Mouse (Mus musculus) MEL (cell line): ENCODE data around the gene Cenpu. TPM values are rescaled to one million over a fixed set of nuclear protein-coding genes. Genes with fewer than 3 reads are reported as not detected.

Experiments
- DNase-seq: peaks from one replicate; pipeline ENCODE4 v3.0.0; 2011; ENCODE audit warnings: low read depth, low spot score
- H3K27ac ChIP-seq: 2 replicates; pipeline ENCODE4 v1.5.1; 2012; ENCODE audit warnings: low read depth, mild to moderate bottlenecking, control low read depth, low read length, moderate library complexity; ENCODE audit not compliant: control insufficient read depth
- H3K27me3 ChIP-seq, 2 experiments: fragments of 150-350 bp in 1 of 2; sonication (generic) in 1 of 2; 2 replicates each; pipeline ENCODE4 v1.6.1; 2012; ENCODE audit warnings: low read length in 2 of 2, mild to moderate bottlenecking in 2 of 2, improper control_type of control experiment in 1 of 2, moderate library complexity in 1 of 2; ENCODE audit not compliant: insufficient read depth in 2 of 2, control insufficient read depth in 1 of 2
- H3K36me3 ChIP-seq, 2 experiments: 2 replicates each; pipeline ENCODE4 v1.6.1; 2012 to 2014; ENCODE audit warnings: low read length in 2 of 2, improper control_type of control experiment in 1 of 2, inconsistent platforms in 1 of 2, mild to moderate bottlenecking in 1 of 2; ENCODE audit not compliant: insufficient read depth in 2 of 2, control insufficient read depth in 1 of 2
- H3K4me1 ChIP-seq, 2 experiments: fragments of 150-350 bp in 1 of 2; sonication (generic) in 1 of 2; 2 replicates each; pipeline ENCODE4 v1.6.1; 2012; ENCODE audit warnings: low read length in 2 of 2, improper control_type of control experiment in 1 of 2, mild to moderate bottlenecking in 1 of 2; ENCODE audit not compliant: insufficient read depth in 2 of 2, control insufficient read depth in 1 of 2
- H3K4me3 ChIP-seq, 2 experiments: fragments of 150-350 bp in 1 of 2; sonication (generic) in 1 of 2; 2 replicates each; pipeline ENCODE4 v1.5.1; 2012; ENCODE audit warnings: low read depth in 2 of 2, low read length in 2 of 2, mild to moderate bottlenecking in 2 of 2, moderate library complexity in 2 of 2, control low read depth in 1 of 2, improper control_type of control experiment in 1 of 2; ENCODE audit not compliant: control insufficient read depth in 1 of 2, insufficient read depth in 1 of 2
- H3K79me2 ChIP-seq: 2 replicates; pipeline ENCODE4 v1.6.1; 2012; ENCODE audit warnings: mild to moderate bottlenecking, low read length, moderate library complexity; ENCODE audit not compliant: control insufficient read depth, poor library complexity, insufficient read depth
- H3K9ac ChIP-seq: 2 replicates; pipeline ENCODE4 v1.6.1; 2012; ENCODE audit warnings: low read depth, mild to moderate bottlenecking, control low read depth, low read length, moderate library complexity; ENCODE audit not compliant: control insufficient read depth, poor library complexity, severe bottlenecking
- H3K9me3 ChIP-seq: fragments of 150-350 bp; sonication (generic); replicated peaks from 2 replicates; pipeline ENCODE4 v1.6.1; 2012; ENCODE audit warnings: mild to moderate bottlenecking, low read length, improper control_type of control experiment, moderate library complexity; ENCODE audit not compliant: insufficient read depth
- BHLHE40 ChIP-seq: IDR thresholded peaks from 2 replicates; pipeline ENCODE4 v1.6.1; 2012; ENCODE audit warnings: low read depth, mild to moderate bottlenecking, inconsistent platforms, low read length, improper control_type of control experiment, borderline replicate concordance
- CHD2 ChIP-seq: IDR thresholded peaks from 2 replicates; pipeline ENCODE4 v1.6.1; 2011; ENCODE audit warnings: low read length, improper control_type of control experiment
- ELF1 ChIP-seq: IDR thresholded peaks from 2 replicates; pipeline ENCODE4 v1.6.1; 2014; ENCODE audit warnings: low read depth, mild to moderate bottlenecking, inconsistent platforms, low read length, improper control_type of control experiment, moderate library complexity
- EP300 ChIP-seq, 2 experiments: IDR thresholded peaks; 2 replicates each; pipeline ENCODE4 v1.6.1; 2011; ENCODE audit warnings: improper control_type of control experiment in 2 of 2, low read length in 2 of 2, low read depth in 1 of 2, mild to moderate bottlenecking in 1 of 2
- GABPA ChIP-seq: IDR thresholded peaks from 2 replicates; pipeline ENCODE4 v1.6.1; 2012; ENCODE audit warnings: low read depth, mild to moderate bottlenecking, inconsistent platforms, low read length, improper control_type of control experiment, moderate library complexity
- GATA1 ChIP-seq: IDR thresholded peaks from 2 replicates; pipeline ENCODE4 v1.6.1; 2011; ENCODE audit warnings: low read depth, low read length, improper control_type of control experiment
- JUND ChIP-seq: IDR thresholded peaks from 2 replicates; pipeline ENCODE4 v1.6.1; 2011; ENCODE audit warnings: low read depth, mild to moderate bottlenecking, improper control_type of control experiment, low read length
- MAFK ChIP-seq: IDR thresholded peaks from 2 replicates; pipeline ENCODE4 v1.6.1; 2011; ENCODE audit warnings: low read depth, mild to moderate bottlenecking, low read length, improper control_type of control experiment, borderline replicate concordance
- MXI1 ChIP-seq: IDR thresholded peaks from 2 replicates; pipeline ENCODE4 v1.6.1; 2011; ENCODE audit warnings: mild to moderate bottlenecking, low read depth, low read length, improper control_type of control experiment
- MYB ChIP-seq: IDR thresholded peaks from 2 replicates; pipeline ENCODE4 v1.6.1; 2011; ENCODE audit warnings: mild to moderate bottlenecking, low read depth, low read length, improper control_type of control experiment
- NRF1 ChIP-seq: IDR thresholded peaks from 2 replicates; pipeline ENCODE4 v1.6.1; 2014; ENCODE audit warnings: low read depth, mild to moderate bottlenecking, inconsistent platforms, low read length, improper control_type of control experiment, moderate library complexity; ENCODE audit not compliant: poor library complexity, insufficient read depth, severe bottlenecking
- POLR2AphosphoS2 ChIP-seq: IDR thresholded peaks from 2 replicates; pipeline ENCODE4 v1.6.1; 2011; ENCODE audit warnings: low read length, improper control_type of control experiment
- POLR2AphosphoS5 ChIP-seq: IDR thresholded peaks from 2 replicates; pipeline ENCODE4 v1.6.1; 2012; ENCODE audit warnings: low read depth, borderline replicate concordance, mild to moderate bottlenecking, inconsistent platforms, low read length, moderate library complexity, mixed read lengths
- RAD21 ChIP-seq: IDR thresholded peaks from 2 replicates; pipeline ENCODE4 v1.6.1; 2011; ENCODE audit warnings: mild to moderate bottlenecking, low read depth, low read length, improper control_type of control experiment
- RCOR1 ChIP-seq: IDR thresholded peaks from 2 replicates; pipeline ENCODE4 v1.6.1; 2012; ENCODE audit warnings: low read depth, mild to moderate bottlenecking, inconsistent platforms, low read length, improper control_type of control experiment
- SIN3A ChIP-seq: IDR thresholded peaks from 2 replicates; pipeline ENCODE4 v1.6.1; 2012; ENCODE audit warnings: low read length, improper control_type of control experiment, inconsistent platforms
- SMC3 ChIP-seq: IDR thresholded peaks from 2 replicates; pipeline ENCODE4 v1.6.1; 2011; ENCODE audit warnings: low read depth, low read length, improper control_type of control experiment
- TAL1 ChIP-seq: IDR thresholded peaks from 2 replicates; pipeline ENCODE4 v1.6.1; 2012; ENCODE audit warnings: mild to moderate bottlenecking, inconsistent platforms, low read length, moderate library complexity, mixed read lengths
- TBP ChIP-seq: IDR thresholded peaks from 2 replicates; pipeline ENCODE4 v1.8.0; 2011; ENCODE audit warnings: low read depth, low read length, improper control_type of control experiment
- USF1 ChIP-seq: IDR thresholded peaks from 2 replicates; pipeline ENCODE4 v1.6.1; 2014; ENCODE audit warnings: low read depth, mild to moderate bottlenecking, inconsistent platforms, low read length, improper control_type of control experiment, moderate library complexity
- USF2 ChIP-seq, 2 experiments: IDR thresholded peaks; 2 replicates each; pipeline ENCODE4 v1.6.1; 2011 to 2012; ENCODE audit warnings: improper control_type of control experiment in 2 of 2, low read length in 2 of 2, borderline replicate concordance in 1 of 2, inconsistent platforms in 1 of 2, low read depth in 1 of 2, mild to moderate bottlenecking in 1 of 2; ENCODE audit not compliant: insufficient read depth in 1 of 2
- ZMIZ1 ChIP-seq: IDR thresholded peaks from 2 replicates; pipeline ENCODE4 v1.6.1; 2012; ENCODE audit warnings: low read depth, mild to moderate bottlenecking, inconsistent platforms, low read length, improper control_type of control experiment, moderate library complexity
- polyA plus RNA-seq, 2 experiments: library from polyadenylated mRNA; stranded (reverse) in 1 of 2; unstranded in 1 of 2; fragments of >175 nt in 1 of 2; fragments of >200 nt in 1 of 2; gene quantifications; 2 replicates each; pipeline versions ENCODE4 v1.2.1 to v1.2.4; 2012; ENCODE audit warnings: low replicate concordance in 2 of 2, low read depth in 1 of 2; ENCODE audit not compliant: insufficient read length in 2 of 2, insufficient read depth in 1 of 2, missing spikeins in 1 of 2
- total RNA-seq: library from RNA; depleted of rRNA; stranded (reverse); fragments of 300-350 nt; gene quantifications from 2 replicates; pipeline ENCODE4 v1.2.3, GENCODE M21; 2012

Cenpu gene
- total and polyA plus RNA-seq, 3 experiments = 30.7 to 446 (median 42.5) TPM

DNA sequence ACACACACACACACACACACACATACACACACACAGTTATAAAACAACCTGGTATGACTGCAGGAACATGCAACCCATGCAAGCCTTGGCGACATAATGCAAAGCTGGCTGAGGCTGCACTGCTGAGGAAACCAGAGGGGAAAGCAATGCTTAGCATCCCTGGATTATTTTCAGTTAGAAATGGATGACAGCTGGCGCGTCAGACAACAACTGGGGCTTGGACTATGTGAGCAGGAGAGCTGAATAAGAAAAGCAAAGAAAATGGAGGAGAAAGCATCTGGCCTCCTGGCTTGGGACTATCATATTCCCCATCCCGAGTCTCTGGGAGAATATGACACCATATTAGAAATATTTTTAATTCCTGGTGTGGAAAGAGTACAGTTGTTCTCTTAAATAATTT is 61.1 kb downstream of the Cenpu start:
- H3K79me2 ChIP-seq = peaks cover 6% of the 10 kb centered on the region
- peaks cover 0 to 9% of the 10 kb centered on the region in 2 experiments; a peak in 2 of 4 replicates for H3K4me1 ChIP-seq
- no peak for DNase-seq
- H3K9ac ChIP-seq = no peak overlapping the region
- TF ChIP-seq TAL1 (no peak), RCOR1 (no peak), SIN3A (no peak), POLR2AphosphoS5 (no peak), POLR2AphosphoS2 (no peak), SMC3 (no peak), EP300 (IDR thresholded peaks at IDR 0.05; ENCODE audit: low read depth in 1 of 2, low read length in 2 of 2) (no peak), ZMIZ1 (no peak), RAD21 (no peak), NRF1 (no peak), GATA1 (no peak), BHLHE40 (no peak), GABPA (no peak), JUND (no peak), MXI1 (no peak), USF1 (no peak), MYB (no peak)
- no peak overlapping the region for H3K4me3 ChIP-seq
- peaks cover 2 to 11% of the 10 kb centered on the region in 2 experiments; a peak in 3 of 4 replicates for H3K36me3 ChIP-seq
- H3K9me3 ChIP-seq = no peaks in the 10 kb centered on the region
- no peaks in the 10 kb centered on the region for H3K27me3 ChIP-seq
- no peak overlapping the region for H3K27ac ChIP-seq

DNA sequence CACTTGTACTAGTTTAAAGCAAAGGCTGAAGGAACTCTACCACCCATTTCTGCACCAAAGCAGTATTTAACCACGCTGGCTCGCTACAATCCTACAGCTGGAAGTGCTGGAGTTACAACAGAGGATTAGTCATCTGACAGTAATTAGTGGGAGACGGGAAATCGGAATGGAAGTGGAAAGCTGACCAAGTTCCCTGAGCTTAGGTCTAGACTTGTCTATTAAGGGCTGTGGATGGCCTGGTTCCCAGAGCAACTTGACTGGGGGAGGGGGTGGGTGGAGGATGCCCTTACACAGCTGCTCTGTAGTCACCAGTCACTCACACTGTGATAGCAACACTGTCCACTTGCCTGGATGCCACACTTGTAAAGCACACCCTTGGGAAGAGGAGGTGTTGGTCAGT is 61.5 kb downstream of the Cenpu start:
- H3K27ac ChIP-seq = no peak overlapping the region
- DNase-seq = no peak
- TF ChIP-seq MAFK = no peak
- no peak for TF ChIP-seq TBP
- TF ChIP-seq ELF1 = no peak
- no peak for TF ChIP-seq CHD2
- no peak for TF ChIP-seq GABPA
- no peak for TF ChIP-seq USF2 (IDR thresholded peaks at IDR 0.05; ENCODE audit: borderline replicate concordance in 1 of 2, insufficient read depth in 1 of 2, low read depth in 1 of 2, low read length in 2 of 2)
- TF ChIP-seq, all 39 proteins: peak for 0
- H3K36me3 ChIP-seq = peaks cover 2 to 11% of the 10 kb centered on the region in 2 experiments; a peak in 3 of 4 replicates
- H3K4me3 ChIP-seq = no peak overlapping the region
- H3K79me2 ChIP-seq = peaks cover 10% of the 10 kb centered on the region
- peaks cover 0 to 9% of the 10 kb centered on the region in 2 experiments; a peak in 2 of 4 replicates for H3K4me1 ChIP-seq
- H3K9ac ChIP-seq = no peak overlapping the region
- H3K27me3 ChIP-seq = no peaks in the 10 kb centered on the region
- H3K9me3 ChIP-seq = no peaks in the 10 kb centered on the region
